Mouse (Mus musculus) kidney, embryonic 15.5 days (tissue): ENCODE data around the gene Rex1bd. TPM values are rescaled to one million over a fixed set of nuclear protein-coding genes. Genes with fewer than 3 reads are reported as not detected.
A peak's percentile ranks its signal among the peaks of the same experiment; 100 is the strongest.
"Not testable (repeated sequence)": the region's sequence is repeated elsewhere in the genome, so short reads cannot be mapped to it uniquely, and the experiment has no call there.

ENCODE experiments used
- ATAC-seq: fragments of 200-750 bp; cut with Nextera tagmentation; replicated peaks from 2 replicates; pipeline ENCODE4 v1.8.0; 2017; ENCODE audit warnings: moderate TSS enrichment; ENCODE audit not compliant: low FRiP score
- H3K27ac ChIP-seq: fragments of 300-500 bp; sonication (generic); 2 replicates; pipeline ENCODE4 v1.5.1; 2015; ENCODE audit warnings: mild to moderate bottlenecking, inconsistent platforms
- H3K27me3 ChIP-seq: fragments of 300-500 bp; sonication (generic); 2 replicates; pipeline ENCODE4 v1.6.1; 2015; ENCODE audit warnings: inconsistent platforms
- H3K36me3 ChIP-seq: fragments of 300-500 bp; sonication (generic); 2 replicates; pipeline ENCODE4 v1.6.1; 2015; ENCODE audit warnings: inconsistent platforms
- H3K4me1 ChIP-seq: fragments of 300-500 bp; sonication (generic); 2 replicates; pipeline ENCODE4 v1.6.1; 2015; ENCODE audit warnings: inconsistent platforms
- H3K4me2 ChIP-seq: fragments of 300-500 bp; sonication (generic); 2 replicates; pipeline ENCODE4 v1.6.1; 2015; ENCODE audit warnings: moderate library complexity, mild to moderate bottlenecking, inconsistent platforms
- H3K4me3 ChIP-seq: fragments of 300-500 bp; sonication (generic); replicated peaks from 2 replicates; pipeline ENCODE4 v1.5.1; 2015; ENCODE audit warnings: mild to moderate bottlenecking, inconsistent platforms
- H3K9ac ChIP-seq: fragments of 300-500 bp; sonication (generic); 2 replicates; pipeline ENCODE4 v1.6.1; 2015; ENCODE audit warnings: mild to moderate bottlenecking, inconsistent platforms
- H3K9me3 ChIP-seq: fragments of 300-500 bp; sonication (generic); replicated peaks from 2 replicates; pipeline ENCODE4 v1.6.1; 2016; ENCODE audit warnings: inconsistent platforms
- WGBS: fragments of 180-500 bp; shearing (Covaris S2); methylation state at CpG from one replicate; pipeline ENCODE4 v1.1.7; 2015; ENCODE audit warnings: mixed read lengths; 5-methylcytosine and 5-hydroxymethylcytosine counted together
- polyA plus RNA-seq: library from polyadenylated mRNA; unstranded; fragments of >200 nt; fragmentation: Nextera tagmentation; extraction: Ambion mirVana; gene quantifications from 2 replicates; pipeline ENCODE4 v1.2.1, GENCODE M21; 2015

Rex1bd gene
- polyA plus RNA-seq, 1 experiment from 2014 or later: 133 TPM

GRCm38 (mm10) chr8:70527512-70528181 lies 21.1 kb upstream of the Rex1bd start, which contains the start of the genes Fkbp8 and Kxd1:
Fkbp8 (plus strand) TSS chr8:70527724.
Kxd1 (minus strand) TSS chr8:70527956.
- peak within 1 kb of the TSS; percentile 90 for H3K27ac ChIP-seq
- H3K9ac ChIP-seq: peak within 1 kb of the TSS; percentile 94
- H3K9me3 ChIP-seq: no peaks in the 10 kb centered on the region
- H3K36me3 ChIP-seq: peaks cover 31% of the 10 kb centered on the region
- H3K4me1 ChIP-seq: peaks cover 35% of the 10 kb centered on the region
- H3K4me2 ChIP-seq: peak within 1 kb of the TSS; percentile 69
- peak; percentile 89 for ATAC-seq
- peak within 1 kb of the TSS; percentile 72 for H3K4me3 ChIP-seq
- H3K27me3 ChIP-seq: no peaks in the 10 kb centered on the region
- WGBS: under 1% methylated on average over 58 of the region's 61 CpGs

GRCm38 (mm10) chr8:70527111-70527511 lies 20.6 kb upstream of the Rex1bd start:
- Histone ChIP-seq H3K9ac (peak overlapping the region; percentile 94), H3K27me3 (no peaks in the 10 kb centered on the region), H3K4me2 (peak overlapping the region; percentile 69), H3K36me3 (peaks cover 26% of the 10 kb centered on the region), H3K27ac (peak overlapping the region; percentile 57), H3K4me1 (peaks cover 40% of the 10 kb centered on the region), H3K9me3 (no peaks in the 10 kb centered on the region), H3K4me3 (peak overlapping the region; percentile 72)
- WGBS: 1% methylated on average over 8 of the region's 8 CpGs
- no peak for ATAC-seq

- peak overlapping the region; percentile 76 for H3K9ac ChIP-seq
- WGBS: under 1% methylated on average over 51 of the region's 51 CpGs
- peak; percentile 86 for ATAC-seq
These were observed 16.2 kb upstream of the Rex1bd start for GRCm38 (mm10) chr8:70522592-70523403.

GRCm38 (mm10) chr8:70519606-70520005 lies 13.1 kb upstream of the Rex1bd start:
- peaks cover 16% of the 10 kb centered on the region for H3K4me1 ChIP-seq
- H3K9me3 ChIP-seq: no peaks in the 10 kb centered on the region
- peaks cover 47% of the 10 kb centered on the region for H3K36me3 ChIP-seq
- no peak overlapping the region for H3K4me2 ChIP-seq
- WGBS: 64% methylated on average over 2 of the region's 2 CpGs
- no peak overlapping the region for H3K4me3 ChIP-seq
- H3K9ac ChIP-seq: no peak overlapping the region
- no peak overlapping the region for H3K27ac ChIP-seq
- no peak for ATAC-seq
- H3K27me3 ChIP-seq: no peaks in the 10 kb centered on the region

More at GRCm38 (mm10) chr8:70522592-70523403, 16.2 kb upstream of the Rex1bd start:
- peak overlapping the region; percentile 90 for H3K27ac ChIP-seq
- H3K27me3 ChIP-seq: no peaks in the 10 kb centered on the region
- H3K4me2 ChIP-seq: peak overlapping the region; percentile 78
- H3K4me3 ChIP-seq: peak overlapping the region; percentile 78
- peaks cover 26% of the 10 kb centered on the region for H3K4me1 ChIP-seq
- H3K36me3 ChIP-seq: peaks cover 21% of the 10 kb centered on the region
- no peaks in the 10 kb centered on the region for H3K9me3 ChIP-seq

- Histone ChIP-seq H3K36me3 (peaks cover 53% of the 10 kb centered on the region), H3K27me3 (no peaks in the 10 kb centered on the region), H3K4me1 (peaks cover 16% of the 10 kb centered on the region), H3K9ac (no peak overlapping the region), H3K4me3 (no peak overlapping the region), H3K4me2 (no peak overlapping the region), H3K9me3 (no peaks in the 10 kb centered on the region), H3K27ac (no peak overlapping the region)
- 92% methylated on average over 6 of the region's 6 CpGs for whole genome bisulfite sequencing
- no peak for ATAC-seq
These were observed 12.5 kb upstream of the Rex1bd start for GRCm38 (mm10) chr8:70519043-70519442.

GRCm38 (mm10) chr8:70517940-70518643 lies 11.5 kb upstream of the Rex1bd start:
- H3K27ac ChIP-seq: no peak overlapping the region
- 56% methylated on average over 10 of the region's 10 CpGs for WGBS
- H3K36me3 ChIP-seq: peaks cover 62% of the 10 kb centered on the region
- H3K4me1 ChIP-seq: peaks cover 11% of the 10 kb centered on the region
- H3K27me3 ChIP-seq: no peaks in the 10 kb centered on the region
- no peak overlapping the region for H3K9ac ChIP-seq
- ATAC-seq: no peak
- no peak overlapping the region for H3K4me3 ChIP-seq
- H3K4me2 ChIP-seq: no peak overlapping the region
- H3K9me3 ChIP-seq: no peaks in the 10 kb centered on the region

GRCm38 (mm10) chr8:70513441-70513840 lies 6.9 kb upstream of the Rex1bd start:
- peaks cover 60% of the 10 kb centered on the region for H3K36me3 ChIP-seq
- no peak overlapping the region for H3K4me2 ChIP-seq
- no peak overlapping the region; the same call in 1 of the 2 replicates for H3K9ac ChIP-seq
- no peak overlapping the region for H3K27ac ChIP-seq
- H3K4me3 ChIP-seq: no peak overlapping the region
- WGBS: 82% methylated on average over 2 of the region's 2 CpGs
- H3K4me1 ChIP-seq: peaks cover 20% of the 10 kb centered on the region
- H3K9me3 ChIP-seq: no peaks in the 10 kb centered on the region
- H3K27me3 ChIP-seq: no peaks in the 10 kb centered on the region
- ATAC-seq: no peak

- no peaks in the 10 kb centered on the region for H3K9me3 ChIP-seq
- no peak overlapping the region for H3K4me3 ChIP-seq
- no peak overlapping the region for H3K4me2 ChIP-seq
- WGBS: 95% methylated on average over 11 of the region's 11 CpGs
- H3K36me3 ChIP-seq: peaks cover 58% of the 10 kb centered on the region
- peaks cover 28% of the 10 kb centered on the region for H3K4me1 ChIP-seq
- no peak for ATAC-seq
- no peak overlapping the region for H3K9ac ChIP-seq
- no peak overlapping the region for H3K27ac ChIP-seq
- no peaks in the 10 kb centered on the region for H3K27me3 ChIP-seq
These were observed 5.8 kb upstream of the Rex1bd start for GRCm38 (mm10) chr8:70512253-70512903.

- Histone ChIP-seq H3K9me3 (no peaks in the 10 kb centered on the region), H3K4me3 (no peak overlapping the region), H3K27me3 (no peaks in the 10 kb centered on the region), H3K4me1 (peaks cover 34% of the 10 kb centered on the region), H3K9ac (no peak overlapping the region), H3K27ac (no peak overlapping the region), H3K4me2 (peak overlapping the region; percentile 80; the same call in 1 of the 2 replicates), H3K36me3 (peaks cover 62% of the 10 kb centered on the region)
- ATAC-seq: no peak
- 99% methylated on average over 2 of the region's 2 CpGs for WGBS
These were observed 5.2 kb upstream of the Rex1bd start for GRCm38 (mm10) chr8:70511770-70512169.

- Histone ChIP-seq H3K9ac (peak overlapping the region; percentile 99; the same call in 1 of the 2 replicates), H3K4me2 (peak overlapping the region; percentile 80), H3K27ac (peak overlapping the region; percentile 97), H3K4me1 (peaks cover 35% of the 10 kb centered on the region), H3K4me3 (peak overlapping the region; percentile 90), H3K36me3 (peaks cover 57% of the 10 kb centered on the region)
- not testable (repeated sequence) for ATAC-seq, H3K9me3 ChIP-seq, H3K27me3 ChIP-seq
- WGBS: 80% methylated on average over 6 of the region's 6 CpGs
These were observed 4.6 kb upstream of the Rex1bd start for GRCm38 (mm10) chr8:70511174-70511573.

GRCm38 (mm10) chr8:70510228-70510915 lies 3.8 kb upstream of the Rex1bd start, which contains the start of gene Uba52:
Uba52 (minus strand) TSS chr8:70510801.
- Histone ChIP-seq H3K36me3 (peaks cover 49% of the 10 kb centered on the region), H3K4me2 (peak within 1 kb of the TSS; percentile 80), H3K27me3 (no peaks in the 10 kb centered on the region), H3K9ac (peak within 1 kb of the TSS; percentile 99), H3K9me3 (no peaks in the 10 kb centered on the region), H3K4me1 (peaks cover 42% of the 10 kb centered on the region), H3K27ac (peak within 1 kb of the TSS; percentile 97), H3K4me3 (peak within 1 kb of the TSS; percentile 90)
- 1% methylated on average over 74 of the region's 74 CpGs for WGBS
- ATAC-seq: peak; percentile 85
